Mouse (Mus musculus) erythroblast, embryonic 14.5 days (primary cell): Measurements from ENCODE around the gene Smim4.

Experiments used
- GATA1 ChIP-seq: IDR thresholded peaks from 2 replicates; pipeline ENCODE4 v1.6.1; 2012; ENCODE audit warnings: low read length, inconsistent platforms, mixed read lengths
- TAL1 ChIP-seq: IDR thresholded peaks from 3 replicates; pipeline ENCODE4 v1.6.1; 2012; ENCODE audit warnings: low read length, inconsistent platforms, mixed read lengths

- TF ChIP-seq GATA1 = no peak
- TF ChIP-seq TAL1 = no peak
Observed at GRCm38 (mm10) chr14:31165458-31165857, 36.7 kb upstream of the Smim4 start.
